Mouse (Mus musculus) C2C12 (cell line): ENCODE data around the gene Fam13c. TPM values are rescaled to one million over a fixed set of nuclear protein-coding genes. Genes with fewer than 3 reads are reported as not detected.

Experiments
- H3K27me3 ChIP-seq: one replicate; pipeline ENCODE4 v1.6.1; 2011; ENCODE audit not compliant: control insufficient read depth, insufficient read depth, insufficient read length
- H3K36me3 ChIP-seq: one replicate; pipeline ENCODE4 v1.6.1; 2011; ENCODE audit not compliant: control insufficient read depth, insufficient read depth
- H3K4me3 ChIP-seq: one replicate; pipeline ENCODE4 v1.5.1; 2011; ENCODE audit warnings: mild to moderate bottlenecking, control low read depth; ENCODE audit not compliant: poor library complexity, insufficient read depth, severe bottlenecking
- H3K79me2 ChIP-seq: one replicate; pipeline ENCODE4 v1.6.1; 2011; ENCODE audit not compliant: control insufficient read depth, insufficient read depth
- H3K79me3 ChIP-seq: one replicate; pipeline ENCODE4 v1.6.1; 2011; ENCODE audit warnings: low read depth, control low read depth
- H3ac ChIP-seq: one replicate; pipeline ENCODE3; 2011; ENCODE audit warnings: low read depth; ENCODE audit not compliant: control insufficient read depth, insufficient read length
- CEBPB ChIP-seq: IDR thresholded peaks from one replicate; pipeline ENCODE4 v1.6.1; 2011; ENCODE audit warnings: low read depth, mild to moderate bottlenecking, control low read depth, moderate library complexity
- CTCF ChIP-seq: IDR thresholded peaks from one replicate; pipeline ENCODE4 v1.5.1; 2011; ENCODE audit not compliant: control insufficient read depth, insufficient read depth, insufficient read length
- FOSL1 ChIP-seq: IDR thresholded peaks from one replicate; pipeline ENCODE4 v1.8.0; 2011; ENCODE audit warnings: mild to moderate bottlenecking, low read length; ENCODE audit not compliant: poor library complexity, insufficient read depth, severe bottlenecking
- MAX ChIP-seq: IDR thresholded peaks from one replicate; pipeline ENCODE4 v1.6.1; 2011; ENCODE audit warnings: mild to moderate bottlenecking, control low read depth
- MYOD1 ChIP-seq: IDR thresholded peaks from one replicate; pipeline ENCODE4 v1.6.1; 2011; ENCODE audit warnings: low read depth; ENCODE audit not compliant: control insufficient read depth, insufficient read length
- MYOG ChIP-seq: IDR thresholded peaks from one replicate; pipeline ENCODE4 v1.6.1; 2011; ENCODE audit not compliant: control insufficient read depth, insufficient read length; ENCODE audit errors: extremely low read depth
- USF1 ChIP-seq: IDR thresholded peaks from one replicate; pipeline ENCODE4 v1.6.1; 2011; ENCODE audit warnings: low read depth, mild to moderate bottlenecking, control low read depth, moderate library complexity
- polyA plus RNA-seq: library from polyadenylated mRNA; unstranded; fragments of >200 nt; fragmentation: generic; extraction: Trizol; gene quantifications from one replicate; pipeline ENCODE4 v1.2.1, GENCODE M21; 2012; ENCODE audit warnings: missing spikeins

Fam13c gene
- polyA plus RNA-seq, 1 experiment: 0.98 TPM

DNA sequence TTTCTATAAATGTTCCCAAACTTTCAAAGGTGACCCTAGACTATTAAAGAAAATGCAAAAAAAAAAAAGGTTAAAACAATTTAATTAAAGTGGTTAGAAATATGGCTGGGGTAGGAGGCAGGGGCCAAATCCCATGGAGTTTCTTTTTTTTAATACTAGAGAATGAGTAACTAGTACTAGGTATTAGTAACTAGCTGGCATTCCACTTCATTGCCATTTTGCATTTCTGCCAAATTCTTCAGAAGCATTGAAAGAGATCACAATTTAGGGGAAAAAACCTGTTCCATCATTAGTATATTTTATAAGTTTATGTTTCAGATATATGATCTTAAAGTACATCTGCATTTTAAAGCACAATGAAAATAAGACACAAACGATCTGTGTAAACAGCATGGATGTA lies 143.9 kb downstream of the Fam13c start:
- Histone ChIP-seq H3K79me2 (no peaks in the 10 kb centered on the region), H3K4me3 (no peak overlapping the region), H3K79me3 (no peaks in the 10 kb centered on the region), H3K36me3 (no peaks in the 10 kb centered on the region), H3ac (no peak overlapping the region), H3K27me3 (no peaks in the 10 kb centered on the region)
- TF ChIP-seq CTCF (no peak), MYOD1 (no peak), MYOG (no peak), CEBPB (no peak), USF1 (no peak), MAX (no peak), FOSL1 (no peak)

DNA sequence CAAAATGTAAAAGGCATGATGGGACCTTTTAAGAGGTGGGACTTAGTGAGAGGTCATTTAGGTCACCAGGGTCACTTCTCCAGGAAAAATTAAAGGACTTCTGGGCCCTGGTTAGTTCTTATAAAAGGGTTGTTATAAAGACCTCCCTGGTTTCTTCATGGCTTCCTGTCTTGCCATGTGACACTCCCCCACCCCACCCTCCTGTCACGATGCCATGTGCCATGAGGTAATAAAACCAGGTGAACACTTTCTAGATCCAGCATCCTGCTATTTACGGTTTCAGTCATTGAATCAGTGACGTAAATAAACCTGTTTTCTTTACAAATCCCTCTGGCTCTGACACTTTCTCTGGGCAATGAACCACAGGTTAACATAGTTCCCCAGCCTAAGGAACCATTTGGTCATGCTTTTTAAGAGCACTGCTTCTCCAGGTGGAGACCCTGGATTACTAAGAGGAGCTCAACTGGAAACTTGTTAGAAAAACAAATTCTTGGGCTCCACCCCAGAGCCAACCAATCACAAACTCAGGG lies 146.7 kb downstream of the Fam13c start:
- Histone ChIP-seq H3K36me3 (no peaks in the 10 kb centered on the region), H3K79me2 (no peaks in the 10 kb centered on the region), H3K27me3 (no peaks in the 10 kb centered on the region), H3ac (no peak overlapping the region), H3K4me3 (no peak overlapping the region), H3K79me3 (no peaks in the 10 kb centered on the region)
- TF ChIP-seq MAX: no peak
- no peak for TF ChIP-seq MYOG
- no peak for TF ChIP-seq CTCF
- TF ChIP-seq MYOD1: no peak
- TF ChIP-seq USF1: no peak

DNA sequence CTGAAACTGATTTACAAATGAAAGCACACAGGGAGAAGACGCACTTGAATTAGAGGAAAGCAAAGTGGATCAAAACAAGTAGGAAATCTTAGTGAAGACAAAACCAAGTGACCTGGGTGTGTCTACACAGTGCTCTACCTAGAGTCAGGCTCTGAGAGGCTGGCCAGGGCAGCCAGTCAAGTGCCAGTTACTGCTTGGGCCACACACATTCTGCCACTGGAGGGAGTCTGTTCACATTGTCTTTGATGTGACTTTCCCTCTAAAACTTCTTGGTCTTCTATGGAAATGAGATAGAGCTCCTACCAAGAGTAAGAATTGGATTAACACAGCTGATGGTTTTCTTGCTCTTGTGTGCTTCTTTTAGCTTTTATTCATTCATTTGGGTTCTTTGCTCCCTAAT lies 153.7 kb downstream of the Fam13c start:
- Histone ChIP-seq H3K27me3 (peaks cover 10% of the 10 kb centered on the region), H3K36me3 (no peaks in the 10 kb centered on the region), H3K79me2 (no peaks in the 10 kb centered on the region), H3ac (no peak overlapping the region), H3K79me3 (no peaks in the 10 kb centered on the region), H3K4me3 (no peak overlapping the region)
- TF ChIP-seq CTCF (peak; percentile 18), MAX (no peak)

DNA sequence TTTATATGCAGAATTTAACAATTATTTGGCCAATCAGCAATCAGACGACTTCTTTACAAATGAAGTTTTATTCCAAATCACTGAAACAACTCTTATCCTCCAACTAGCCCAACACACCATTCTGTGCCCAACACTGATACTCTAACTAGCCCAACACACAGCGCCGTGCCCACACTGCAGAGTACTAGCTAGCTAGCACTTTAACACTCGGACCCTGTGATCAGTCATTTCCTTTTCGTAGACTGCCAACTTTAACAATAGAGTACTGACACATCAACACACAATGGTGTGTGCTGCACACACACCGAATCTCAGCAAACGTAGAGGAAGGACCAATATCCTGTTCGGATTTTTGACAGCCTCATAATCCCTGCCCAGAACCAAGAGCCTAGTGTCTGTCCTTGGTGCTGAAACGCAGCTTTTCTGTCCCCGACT lies 157.8 kb downstream of the Fam13c start:
- H3K4me3 ChIP-seq: no peak overlapping the region
- no peaks in the 10 kb centered on the region for H3K79me3 ChIP-seq
- peaks cover 23% of the 10 kb centered on the region for H3K27me3 ChIP-seq
- H3K79me2 ChIP-seq: no peaks in the 10 kb centered on the region
- H3K36me3 ChIP-seq: no peaks in the 10 kb centered on the region
- no peak for TF ChIP-seq USF1
- no peak for TF ChIP-seq MAX
- TF ChIP-seq MYOD1: no peak
- no peak for TF ChIP-seq CEBPB
- no peak for TF ChIP-seq CTCF
- TF ChIP-seq FOSL1: no peak
- TF ChIP-seq MYOG: no peak
- no peak overlapping the region for H3ac ChIP-seq

DNA sequence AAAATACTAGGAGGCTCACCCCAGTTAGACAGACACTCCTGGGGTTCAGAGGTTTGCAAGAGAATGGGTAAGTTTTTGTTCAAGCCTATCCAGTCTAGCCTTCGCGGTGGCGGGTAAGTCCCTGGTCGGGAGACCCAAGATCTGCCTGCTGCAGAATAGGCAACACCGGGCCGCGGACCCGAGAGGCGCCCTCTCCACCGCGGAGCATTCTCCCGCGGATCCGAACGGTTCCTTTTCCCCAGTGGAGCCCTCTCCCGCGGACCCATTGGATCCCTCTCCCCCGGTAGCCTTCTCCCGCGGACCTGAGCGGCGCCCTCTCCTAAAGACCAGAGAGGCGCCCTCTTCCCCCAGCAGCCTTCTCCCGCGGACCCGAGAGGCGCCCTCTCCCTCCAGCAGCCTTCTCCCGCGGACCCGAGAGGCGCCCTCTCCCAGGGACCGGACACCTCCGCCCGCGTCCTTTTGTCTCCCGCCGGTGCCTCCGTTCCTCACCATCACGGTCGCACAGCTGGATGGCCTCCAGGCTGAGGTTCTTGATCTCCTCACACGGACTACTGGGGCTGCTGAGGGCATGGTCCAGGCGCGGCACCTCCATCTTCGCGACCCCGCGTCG lies 158.3 kb downstream of the Fam13c start:
- no peak overlapping the region for H3K4me3 ChIP-seq
- TF ChIP-seq MYOD1: no peak
- TF ChIP-seq MYOG: no peak
- no peak for TF ChIP-seq MAX
- no peak for TF ChIP-seq USF1
- no peak for TF ChIP-seq CTCF
- TF ChIP-seq FOSL1: no peak
- TF ChIP-seq CEBPB: no peak

DNA sequence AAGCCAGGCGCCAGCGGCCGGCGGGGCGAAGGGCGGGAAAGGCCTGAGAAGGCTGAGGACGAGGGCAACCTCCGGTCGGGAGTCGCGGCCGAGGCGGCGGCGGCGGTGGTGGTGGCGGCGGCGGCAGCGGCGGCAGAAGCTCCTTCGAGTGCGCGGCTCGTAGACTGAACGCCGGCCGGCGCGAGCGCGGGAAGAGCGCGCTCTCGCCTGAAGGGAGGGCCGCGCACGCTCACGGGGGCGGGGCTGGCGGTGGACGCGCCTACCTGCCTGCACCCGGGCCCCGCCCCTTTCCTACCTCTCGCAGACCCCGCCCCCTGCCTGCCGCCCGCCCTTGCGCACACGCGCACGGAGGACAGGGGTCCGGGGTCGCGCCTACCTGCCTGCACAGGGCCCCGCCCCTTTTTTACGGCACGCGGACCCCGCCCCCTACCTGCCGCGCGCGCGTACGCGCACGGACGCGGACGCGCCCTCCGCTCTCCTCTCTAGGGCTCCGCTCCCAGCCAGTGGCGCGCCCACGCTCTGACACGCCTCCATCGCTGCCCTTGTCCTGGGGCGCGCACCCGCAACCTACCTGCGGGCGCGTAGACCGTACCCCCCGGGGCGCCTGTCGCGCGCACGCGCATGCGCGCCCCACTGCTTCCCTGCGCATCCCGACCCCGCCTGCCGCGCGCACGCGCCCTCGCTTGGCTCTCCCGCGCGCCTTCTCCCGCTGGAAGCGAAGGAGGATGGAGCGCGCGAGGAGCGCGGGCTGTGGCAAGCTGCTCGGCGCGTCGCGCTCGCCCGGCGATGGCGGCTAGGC lies 159.0 kb downstream of the Fam13c start:
- TF ChIP-seq FOSL1: no peak
- TF ChIP-seq MAX: no peak
- Histone ChIP-seq H3K27me3 (peaks cover 23% of the 10 kb centered on the region), H3K4me3 (no peak overlapping the region), H3K79me2 (no peaks in the 10 kb centered on the region), H3K79me3 (no peaks in the 10 kb centered on the region), H3K36me3 (no peaks in the 10 kb centered on the region), H3ac (no peak overlapping the region)

More for the DNA sequence above, 158.3 kb downstream of the Fam13c start:
- Histone ChIP-seq H3K36me3 (no peaks in the 10 kb centered on the region), H3K79me3 (no peaks in the 10 kb centered on the region), H3K79me2 (no peaks in the 10 kb centered on the region), H3ac (no peak overlapping the region), H3K27me3 (peaks cover 23% of the 10 kb centered on the region)
